Mouse (Mus musculus) heart, adult 2 months (tissue): Measurements from ENCODE around the gene Ift88. TPM values are rescaled to one million over a fixed set of nuclear protein-coding genes. Genes with fewer than 3 reads are reported as not detected.

Experiments used
- DNase-seq, 2 experiments: peaks; one replicate each; pipeline ENCODE4 v3.0.0; 2021
- H3K27ac ChIP-seq: fragments of 200-600 bp; 2 replicates; pipeline ENCODE4 v1.8.1; 2022
- H3K27me3 ChIP-seq: fragments of 200-500 bp; 2 replicates; pipeline ENCODE4 v1.6.1; 2012; ENCODE audit warnings: mild to moderate bottlenecking, low read length, inconsistent platforms, mixed read lengths; ENCODE audit not compliant: control insufficient read depth, insufficient read depth
- H3K36me3 ChIP-seq: fragments of 200-500 bp; 2 replicates; pipeline ENCODE4 v1.6.1; 2012; ENCODE audit warnings: low read length, inconsistent platforms; ENCODE audit not compliant: control insufficient read depth, insufficient read depth
- H3K4me1 ChIP-seq: fragments of 200-500 bp; 2 replicates; pipeline ENCODE4 v1.6.1; 2011; ENCODE audit warnings: low read length; ENCODE audit not compliant: control insufficient read depth, insufficient read depth
- H3K4me3 ChIP-seq: fragments of 200-600 bp; 2 replicates; pipeline ENCODE4 v1.8.1; 2022
- H3K79me2 ChIP-seq: fragments of 200-500 bp; replicated peaks from 2 replicates; pipeline ENCODE4 v1.6.1; 2012; ENCODE audit warnings: mild to moderate bottlenecking, inconsistent platforms, low read length, moderate library complexity, mixed read lengths; ENCODE audit not compliant: control insufficient read depth, insufficient read depth
- H3K9ac ChIP-seq: fragments of 200-500 bp; 2 replicates; pipeline ENCODE4 v1.6.1; 2012; ENCODE audit warnings: low read depth, mild to moderate bottlenecking, control low read depth, inconsistent platforms, low read length, mixed read lengths
- CTCF ChIP-seq: fragments of 200-600 bp; IDR thresholded peaks from 2 replicates; pipeline ENCODE4 v1.8.1; 2022; ENCODE audit warnings: antibody characterized with exemption, mild to moderate bottlenecking, moderate library complexity
- EP300 ChIP-seq: fragments of 200-500 bp; IDR thresholded peaks from 2 replicates; pipeline ENCODE4 v1.6.1; 2011; ENCODE audit warnings: low read depth, low read length, control low read depth; ENCODE audit not compliant: insufficient read depth
- POLR2A ChIP-seq: fragments of 200-500 bp; IDR thresholded peaks from 2 replicates; pipeline ENCODE4 v1.6.1; 2011; ENCODE audit warnings: mild to moderate bottlenecking, low read depth, low read length, control low read depth; ENCODE audit not compliant: insufficient read depth
- WGBS: fragments of 180-500 bp; shearing (Covaris S2); methylation state at CpG from one replicate; pipeline ENCODE4 v1.1.7; 2018; 5-methylcytosine and 5-hydroxymethylcytosine counted together
- intact Hi-C: fragments of 180-260 bp; cut with DNase I; formaldehyde crosslinking; loops from one replicate; pipeline ENCODE4 v1.15.1; 2025
- polyA plus RNA-seq: library from polyadenylated mRNA; depleted of rRNA; stranded (reverse); fragments of >200 nt; gene quantifications from 2 replicates; pipeline ENCODE4 v1.2.3, GENCODE M21; 2012
- total RNA-seq, 2 experiments: library from RNA; stranded (reverse); gene quantifications; 2 replicates each; pipeline ENCODE4 v1.2.3; 2021

Gene Ift88
- total and polyA plus RNA-seq, 3 experiments, result 4.3 to 5.1 (median 4.5) TPM

GRCm38 (mm10) chr14:57509554-57509953, 85.7 kb downstream of the Ift88 start:
- no peak overlapping the region for H3K27ac ChIP-seq
- WGBS, result 54% methylated on average over 6 of the region's 6 CpGs
- DNase-seq, result no peak

GRCm38 (mm10) chr14:57515156-57515762, 91.4 kb downstream of the Ift88 start:
- intact Hi-C loops, result no loop called here
- Histone ChIP-seq H3K27me3 (no peaks in the 10 kb centered on the region), H3K4me3 (no peak overlapping the region), H3K9ac (no peak overlapping the region), H3K4me1 (no peaks in the 10 kb centered on the region), H3K36me3 (no peaks in the 10 kb centered on the region), H3K27ac (no peak overlapping the region), H3K79me2 (no peaks in the 10 kb centered on the region)
- DNase-seq, result no peak
- whole genome bisulfite sequencing, result 65% methylated on average over 6 of the region's 6 CpGs
- TF ChIP-seq EP300 (no peak), CTCF (no peak), POLR2A (no peak)

More at GRCm38 (mm10) chr14:57509554-57509953, 85.7 kb downstream of the Ift88 start:
- H3K4me3 ChIP-seq, result no peak overlapping the region
- intact Hi-C loops, result no loop called here
- H3K9ac ChIP-seq, result no peak overlapping the region
- H3K79me2 ChIP-seq, result no peaks in the 10 kb centered on the region
- H3K4me1 ChIP-seq, result no peaks in the 10 kb centered on the region
- no peaks in the 10 kb centered on the region for H3K27me3 ChIP-seq
- no peaks in the 10 kb centered on the region for H3K36me3 ChIP-seq
- TF ChIP-seq CTCF (no peak), POLR2A (no peak), EP300 (no peak)

- H3K36me3 ChIP-seq, result no peaks in the 10 kb centered on the region
- no peaks in the 10 kb centered on the region for H3K4me1 ChIP-seq
- no peaks in the 10 kb centered on the region for H3K27me3 ChIP-seq
- H3K27ac ChIP-seq, result no peak overlapping the region
- no peak overlapping the region for H3K4me3 ChIP-seq
- no peak overlapping the region for H3K9ac ChIP-seq
- no peaks in the 10 kb centered on the region for H3K79me2 ChIP-seq
- DNase-seq, result no peak
- intact Hi-C loops, result no loop called here
- WGBS, result 81% methylated on average over 7 of the region's 7 CpGs
- no peak for TF ChIP-seq POLR2A
- no peak for TF ChIP-seq EP300
- no peak for TF ChIP-seq CTCF
These were observed 93.1 kb downstream of the Ift88 start for GRCm38 (mm10) chr14:57517001-57517400.

- Histone ChIP-seq H3K36me3 (no peaks in the 10 kb centered on the region), H3K4me3 (no peak overlapping the region), H3K9ac (no peak overlapping the region), H3K79me2 (no peaks in the 10 kb centered on the region), H3K27ac (no peak overlapping the region), H3K27me3 (no peaks in the 10 kb centered on the region), H3K4me1 (no peaks in the 10 kb centered on the region; the same call in 1 of the 2 replicates)
- TF ChIP-seq CTCF, result no peak
- no peak for TF ChIP-seq EP300
- no peak for TF ChIP-seq POLR2A
- intact Hi-C loops, result no loop called here
- 93% methylated on average over 9 of the region's 9 CpGs for WGBS
- DNase-seq, result no peak
These were observed 99.9 kb downstream of the Ift88 start for GRCm38 (mm10) chr14:57523762-57524161.

GRCm38 (mm10) chr14:57524671-57525387, 101.0 kb downstream of the Ift88 start, which contains the start of gene Il17d:
TSS of gene Il17d (plus strand) at chr14:57524777.
- H3K27ac ChIP-seq, result no peak within 1 kb of the TSS; the same call in 1 of the 2 replicates
- WGBS, result 5% methylated on average over 81 of the region's 104 CpGs

More at GRCm38 (mm10) chr14:57524671-57525387, 101.0 kb downstream of the Ift88 start, which contains the start of gene Il17d:
- Histone ChIP-seq H3K4me3 (peak within 1 kb of the TSS; percentile 59), H3K4me1 (peaks cover 4% of the 10 kb centered on the region), H3K36me3 (no peaks in the 10 kb centered on the region), H3K9ac (peak within 1 kb of the TSS; percentile 79), H3K79me2 (no peaks in the 10 kb centered on the region), H3K27me3 (no peaks in the 10 kb centered on the region)
- peak; percentile 55 to 64 for DNase-seq
- no peak for TF ChIP-seq CTCF
- no peak for TF ChIP-seq POLR2A
- no peak for TF ChIP-seq EP300
- intact Hi-C loops, result no loop called here
